Mouse (Mus musculus): ENCODE measurements around the gene Ptpn23.
"Not testable (repeated sequence)": the region's sequence is repeated elsewhere in the genome, so short reads cannot be mapped to it uniquely, and the experiment has no call there.

Ptpn23 gene

GRCm38 (mm10) chr9:110408099-110408773 lies at the start of gene Ptpn23:
TSS of gene Ptpn23 (minus strand) at chr9:110408213.
- peak; percentile 91 to 92 for DNase-seq (ENCODE audit: low spot score in 2 of 2)

DNA sequence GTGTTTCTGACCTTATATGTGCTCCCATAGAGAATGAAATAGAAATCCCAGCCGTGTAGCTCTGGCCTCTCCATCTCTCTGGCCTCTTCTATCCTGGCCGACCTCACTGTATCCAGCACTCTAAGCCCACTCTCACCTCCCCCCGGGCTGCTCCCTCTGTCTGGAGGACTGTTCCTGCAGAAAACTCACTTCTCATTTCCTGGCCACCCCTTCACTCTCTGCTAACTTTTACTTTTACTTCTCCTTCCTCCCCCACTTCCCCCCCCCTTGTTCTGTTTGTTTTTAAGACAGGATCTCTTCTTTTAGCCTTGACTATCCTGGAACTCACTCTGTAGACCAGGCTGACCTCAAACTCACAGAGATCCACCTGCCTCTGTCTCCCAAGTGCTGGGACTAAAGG lies 44.5 kb upstream of the Ptpn23 start:
- no peak for DNase-seq (ENCODE audit: low spot score in 2 of 2)

- DNase-seq (ENCODE audit: low spot score in 2 of 2), result peak; percentile 44 to 78
Observed at GRCm38 (mm10) chr9:110448857-110449617, 41.0 kb upstream of the Ptpn23 start.

DNA sequence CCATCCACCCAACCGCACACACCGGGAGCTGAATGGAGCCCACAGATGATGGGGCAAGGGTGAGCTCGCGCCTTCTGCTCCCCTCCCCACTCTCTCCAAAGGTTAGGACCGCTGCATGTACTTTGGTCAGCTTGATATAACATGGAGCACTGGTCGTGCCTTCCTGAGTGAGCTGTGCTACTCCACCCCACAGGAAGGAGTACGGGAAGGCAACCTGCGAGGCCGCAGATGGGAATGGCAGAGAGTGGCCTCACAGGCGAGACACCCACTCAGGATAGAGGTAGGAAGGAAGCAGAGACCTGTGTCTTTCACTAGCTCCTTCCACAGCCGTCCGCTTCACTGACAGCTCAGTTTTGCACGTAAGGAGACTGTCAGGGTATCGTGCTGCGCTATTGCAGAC lies 40.3 kb upstream of the Ptpn23 start:
- no peak for DNase-seq (ENCODE audit: low spot score in 2 of 2)

DNA sequence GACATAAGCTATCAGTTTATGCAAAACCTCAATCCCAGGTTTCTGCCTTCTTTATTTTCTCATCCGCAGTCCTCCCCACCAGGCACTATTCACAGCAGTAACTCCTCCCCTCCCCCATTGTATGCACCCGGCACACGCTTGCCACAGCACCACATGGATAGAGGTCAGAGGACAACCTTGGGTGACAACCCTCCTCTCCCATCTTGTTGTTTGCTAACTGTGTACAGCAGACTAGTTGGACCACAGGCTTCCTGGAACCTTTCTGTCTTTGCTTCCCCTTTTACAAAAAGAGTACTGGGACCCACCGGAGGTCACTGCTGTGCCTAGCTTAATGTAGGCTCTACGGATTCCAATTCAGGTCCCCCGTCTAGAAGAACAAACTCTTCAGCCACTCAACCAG lies 32.5 kb upstream of the Ptpn23 start:
- no peak for DNase-seq (ENCODE audit: low spot score in 2 of 2)

- no peak for DNase-seq (ENCODE audit: low spot score in 2 of 2)
Observed at GRCm38 (mm10) chr9:110440049-110440448, 32.0 kb upstream of the Ptpn23 start.

DNA sequence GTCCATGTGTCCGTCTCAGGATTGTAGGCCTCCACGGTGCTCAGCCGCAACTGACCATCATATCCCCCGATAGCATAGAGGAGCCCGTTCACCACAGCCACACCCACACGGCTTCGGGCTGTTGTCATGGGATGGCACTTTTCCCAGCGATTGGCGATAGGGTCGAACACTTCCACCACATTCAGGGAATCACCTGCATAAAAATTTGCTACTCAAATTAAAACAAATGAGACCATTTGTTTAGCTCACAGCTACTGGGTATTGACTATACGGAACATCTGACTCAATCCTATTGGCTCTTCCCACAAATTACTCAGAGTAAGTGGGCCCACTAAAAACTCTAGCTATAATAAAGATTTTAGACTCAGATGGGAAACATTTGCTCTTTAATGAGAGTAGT lies 28.0 kb upstream of the Ptpn23 start:
- no peak for DNase-seq (ENCODE audit: low spot score in 2 of 2)

DNA sequence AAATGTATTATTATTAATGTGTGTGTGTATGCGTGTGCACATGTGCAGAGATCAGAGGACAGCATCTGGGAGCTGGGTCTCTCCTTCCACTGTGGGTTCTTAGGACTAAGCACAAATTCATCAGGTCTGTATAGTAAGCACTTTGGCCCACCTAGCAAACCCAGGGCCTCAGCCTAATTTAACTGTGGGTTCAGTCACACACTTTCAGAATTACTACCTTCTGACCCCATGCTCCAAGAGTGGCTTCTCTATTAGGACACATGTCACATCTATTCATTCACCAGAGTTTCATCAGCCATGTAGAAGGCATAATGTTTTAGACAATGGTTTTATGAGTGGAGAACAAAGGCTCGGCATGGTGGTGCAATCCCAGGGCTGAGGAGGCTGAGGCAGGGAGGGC lies 25.0 kb upstream of the Ptpn23 start:
- DNase-seq (ENCODE audit: low spot score in 2 of 2), result no peak

- no peak for DNase-seq (ENCODE audit: low spot score in 2 of 2)
Observed at GRCm38 (mm10) chr9:110431241-110431640, 23.2 kb upstream of the Ptpn23 start.

- no peak for DNase-seq (ENCODE audit: low spot score in 2 of 2)
Observed at GRCm38 (mm10) chr9:110419511-110420112, 11.6 kb upstream of the Ptpn23 start, which contains the start of gene Ngp. TSS of gene Ngp (plus strand) at chr9:110419747.

GRCm38 (mm10) chr9:110413785-110414184 lies 5.8 kb upstream of the Ptpn23 start:
- DNase-seq (ENCODE audit: low spot score in 2 of 2), result no peak

GRCm38 (mm10) chr9:110412926-110413325 lies 4.9 kb upstream of the Ptpn23 start:
- DNase-seq (ENCODE audit: low spot score in 2 of 2), result no peak

DNA sequence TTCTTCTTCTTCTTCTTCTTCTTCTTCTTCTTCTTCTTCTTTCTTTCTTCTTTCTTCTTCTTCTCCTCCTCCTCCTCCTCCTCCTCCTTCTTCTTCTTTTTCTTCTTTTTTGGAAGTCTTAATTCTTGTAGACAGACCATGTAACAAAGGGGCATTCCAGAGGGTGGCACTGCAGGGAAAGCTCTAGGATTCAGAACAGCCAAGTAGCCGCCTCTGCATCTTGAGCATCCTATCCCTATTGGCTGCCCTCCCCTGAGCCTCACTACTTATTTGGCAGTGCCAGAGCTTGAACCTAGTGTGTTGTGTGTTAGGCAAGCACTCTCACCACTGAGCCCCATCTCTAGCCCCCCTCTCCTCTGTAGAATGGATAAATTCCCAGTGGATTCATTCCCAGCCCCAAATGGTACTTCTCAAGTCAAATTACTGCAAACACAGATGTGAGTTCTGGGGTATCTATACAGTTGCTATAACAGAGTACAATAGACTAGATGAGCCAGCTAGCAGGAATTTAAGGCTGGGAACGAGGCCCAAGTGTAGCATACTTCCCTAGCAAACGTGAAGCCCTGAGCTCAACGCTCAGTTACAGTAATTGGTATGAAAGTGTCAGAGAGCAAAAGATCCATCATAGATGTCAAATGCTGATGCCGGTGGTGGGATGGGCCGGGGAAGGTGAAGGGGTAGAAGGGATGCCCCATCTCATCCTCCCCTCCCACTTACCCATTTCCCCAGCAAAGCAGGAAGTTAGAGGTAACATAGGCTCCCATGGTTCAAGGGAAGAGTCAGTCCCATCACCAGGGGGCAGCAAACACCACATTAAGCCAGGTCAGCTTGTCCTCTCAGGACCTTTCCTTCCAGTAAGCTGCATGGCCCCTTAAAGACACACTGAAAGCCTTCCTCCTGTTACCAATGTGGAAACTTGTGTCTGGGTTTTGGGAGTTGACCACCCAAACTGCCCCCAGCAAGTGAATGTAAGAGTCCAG lies 3.2 kb upstream of the Ptpn23 start:
- DNase-seq (ENCODE audit: low spot score in 2 of 2), result peak; percentile 68 to 85

- peak; percentile 34 to 44 for DNase-seq (ENCODE audit: low spot score in 2 of 2)
Observed at GRCm38 (mm10) chr9:110407311-110408098, 508 bp downstream of the Ptpn23 start.

- not testable (repeated sequence) for DNase-seq (ENCODE audit: low spot score in 2 of 2)
Observed at GRCm38 (mm10) chr9:110403240-110403639, 4.8 kb downstream of the Ptpn23 start.

DNA sequence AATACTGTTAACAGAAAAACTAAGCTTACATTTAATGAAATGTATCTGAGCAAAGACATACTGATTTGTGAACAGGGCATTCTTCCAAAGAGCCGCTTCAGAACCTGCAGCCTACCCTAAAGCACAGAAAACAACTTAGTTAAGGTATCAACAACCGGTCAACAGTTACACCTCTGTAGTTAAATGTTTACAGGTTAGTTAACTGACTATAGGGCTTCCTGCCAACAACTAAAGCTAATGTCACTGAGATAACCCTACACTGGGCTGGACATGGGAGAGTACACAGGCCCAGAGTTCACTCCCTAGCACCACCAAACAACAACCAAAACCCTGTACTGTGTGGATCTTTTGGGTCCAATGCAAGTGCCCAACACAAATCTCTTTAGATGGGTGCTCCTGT lies 5.3 kb downstream of the Ptpn23 start:
- DNase-seq (ENCODE audit: low spot score in 2 of 2), result no peak

DNA sequence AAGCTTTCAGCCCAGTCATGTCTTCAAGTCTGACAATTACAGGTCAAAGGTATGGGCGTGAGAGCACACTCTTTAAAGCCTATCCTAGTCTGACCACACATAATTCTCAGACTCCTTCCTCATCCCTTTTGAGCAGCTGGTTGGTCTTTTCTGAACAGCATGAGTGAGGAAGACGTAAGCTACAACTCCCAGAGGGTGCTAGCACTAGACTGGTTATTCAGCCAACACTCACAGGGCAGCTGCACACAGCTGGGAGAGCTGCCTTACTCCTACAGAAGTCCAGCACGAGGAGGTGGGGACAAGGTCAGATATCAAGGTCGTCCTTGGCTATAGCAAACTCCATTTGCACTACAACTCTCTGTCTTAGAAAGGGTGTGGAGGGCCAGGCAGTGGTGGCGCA lies 7.4 kb downstream of the Ptpn23 start:
- no peak for DNase-seq (ENCODE audit: low spot score in 2 of 2)

- no peak for DNase-seq (ENCODE audit: low spot score in 2 of 2)
Observed at GRCm38 (mm10) chr9:110393295-110393694, 14.7 kb downstream of the Ptpn23 start.

DNA sequence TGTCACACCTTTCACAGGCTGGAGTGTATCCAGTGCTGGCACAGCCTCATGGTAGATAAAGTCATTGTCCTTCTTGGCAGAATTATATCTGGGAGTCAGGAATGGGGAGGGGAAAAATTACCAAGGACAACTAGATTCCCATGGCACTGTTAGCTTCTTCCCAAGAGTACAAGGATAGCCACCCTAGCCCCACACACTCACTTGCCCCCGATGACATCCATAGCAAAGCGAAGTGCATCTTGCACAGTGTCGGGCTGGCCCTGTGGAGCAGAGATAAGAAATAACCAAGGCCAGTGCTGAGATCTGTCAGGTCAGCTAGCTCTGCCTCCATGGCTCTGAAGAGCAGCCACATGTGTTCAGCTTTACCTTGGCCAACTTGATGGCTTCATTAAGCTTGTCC lies 17.2 kb downstream of the Ptpn23 start:
- DNase-seq (ENCODE audit: low spot score in 2 of 2), result no peak

GRCm38 (mm10) chr9:110388011-110388410 lies 20.0 kb downstream of the Ptpn23 start:
- DNase-seq (ENCODE audit: low spot score in 2 of 2), result no peak

Data from thymus, postnatal 10 days (tissue).